Mouse (Mus musculus): ENCODE results near the gene Dlk1. TPM values are rescaled to one million over a fixed set of nuclear protein-coding genes. Genes with fewer than 3 reads are reported as not detected.
"Not testable (repeated sequence)": the region's sequence is repeated elsewhere in the genome, so short reads cannot be mapped to it uniquely, and the experiment has no call there.

Gene Dlk1
- total and polyA plus RNA-seq, 2 experiments from 2014 or later: 22.1 to 47.5 TPM

DNA sequence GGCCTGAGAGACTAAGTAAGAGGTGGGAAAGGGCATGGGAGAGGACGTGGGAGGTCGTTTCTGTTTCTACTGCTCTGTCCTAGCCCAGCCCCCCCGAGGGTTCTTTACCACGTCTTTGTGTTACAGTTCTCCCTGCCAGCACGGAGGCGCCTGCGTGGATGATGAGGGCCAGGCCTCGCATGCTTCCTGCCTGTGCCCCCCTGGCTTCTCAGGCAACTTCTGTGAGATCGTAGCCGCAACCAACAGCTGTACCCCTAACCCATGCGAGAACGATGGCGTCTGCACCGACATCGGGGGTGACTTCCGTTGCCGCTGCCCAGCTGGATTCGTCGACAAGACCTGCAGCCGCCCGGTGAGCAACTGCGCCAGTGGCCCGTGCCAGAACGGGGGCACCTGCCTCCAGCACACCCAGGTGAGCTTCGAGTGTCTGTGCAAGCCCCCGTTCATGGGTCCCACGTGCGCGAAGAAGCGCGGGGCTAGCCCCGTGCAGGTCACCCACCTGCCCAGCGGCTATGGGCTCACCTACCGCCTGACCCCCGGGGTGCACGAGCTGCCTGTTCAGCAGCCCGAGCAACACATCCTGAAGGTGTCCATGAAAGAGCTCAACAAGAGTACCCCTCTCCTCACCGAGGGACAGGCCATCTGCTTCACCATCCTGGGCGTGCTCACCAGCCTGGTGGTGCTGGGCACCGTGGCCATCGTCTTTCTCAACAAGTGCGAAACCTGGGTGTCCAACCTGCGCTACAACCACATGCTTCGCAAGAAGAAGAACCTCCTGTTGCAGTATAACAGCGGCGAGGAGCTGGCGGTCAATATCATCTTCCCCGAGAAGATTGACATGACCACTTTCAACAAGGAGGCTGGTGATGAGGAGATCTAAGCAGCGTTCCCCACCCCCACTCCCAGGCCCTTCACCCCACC is 7.1 kb downstream of the Dlk1 start:
- Histone ChIP-seq H3K4me3 (ENCODE audit: low read depth, low read length) (peak overlapping the region; percentile 9), H3K4me1 (ENCODE audit: insufficient read depth, low read length) (peaks cover 3% of the 10 kb centered on the region; the same call in 1 of the 2 replicates), H3K9ac (replicated peaks; ENCODE audit: low read length, poor library complexity, severe bottlenecking) (no peak overlapping the region), H3K27ac (ENCODE audit: low read depth, low read length) (no peak overlapping the region), H3K9me3 (ENCODE audit: low read length) (no peaks in the 10 kb centered on the region), H3K36me3 (ENCODE audit: insufficient read depth, low read length) (no peaks in the 10 kb centered on the region), H3K4me2 (ENCODE audit: low read depth, low read length, poor library complexity, severe bottlenecking) (peak overlapping the region; percentile 40), H3K27me3 (ENCODE audit: insufficient read depth, low read length) (peaks cover 44% of the 10 kb centered on the region)
- ATAC-seq (ENCODE audit: low FRiP score): no peak
- no peak for DNase-seq (ENCODE audit: low spot score)
- no peak for TF ChIP-seq CTCF (IDR thresholded peaks at IDR 0.05)
- WGBS: 30% methylated on average over 49 of the region's 49 CpGs

DNA sequence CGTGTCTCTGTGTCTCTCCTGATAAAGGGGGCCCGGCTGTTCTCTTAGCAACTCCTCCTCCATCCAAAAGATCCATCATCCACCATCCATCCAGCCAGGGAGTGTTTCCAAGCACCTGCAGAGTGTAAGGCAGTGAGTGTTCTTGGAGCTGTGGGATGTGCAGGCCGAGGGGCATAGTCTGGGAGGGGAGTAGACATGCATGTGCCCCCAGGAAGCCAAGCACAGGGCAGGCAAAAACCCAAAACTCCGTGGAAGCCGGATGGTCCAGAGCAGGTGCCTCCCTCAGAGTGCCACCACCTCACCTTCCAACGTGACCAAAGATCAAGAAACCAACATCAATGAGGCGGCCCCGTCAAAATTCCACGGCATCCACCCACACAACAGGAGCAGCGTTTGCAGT is 10.0 kb downstream of the Dlk1 start:
- H3K4me3 ChIP-seq (ENCODE audit: low read depth, low read length): no peak overlapping the region

DNA sequence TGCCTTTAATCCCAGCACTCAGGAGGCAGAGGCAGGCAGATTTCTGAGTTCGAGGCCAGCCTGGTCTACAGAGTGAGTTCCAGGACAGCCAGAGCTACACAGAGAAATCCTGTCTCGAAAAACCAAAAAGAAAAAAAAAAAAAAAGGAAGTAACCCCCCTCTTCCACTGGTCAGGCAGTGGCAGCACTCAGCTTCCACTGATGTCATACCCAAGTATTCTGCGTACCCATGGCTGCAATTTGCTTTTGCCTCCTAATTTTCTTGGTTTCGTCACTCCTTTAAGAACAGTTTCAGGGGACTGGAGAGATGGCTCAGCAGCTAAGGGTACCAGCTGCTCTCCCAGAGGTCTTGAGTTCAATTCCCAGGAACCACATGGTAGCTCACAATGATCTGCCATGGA is 14.8 kb downstream of the Dlk1 start:
- H3K27me3 ChIP-seq (ENCODE audit: insufficient read depth, low read length); H3K9ac ChIP-seq (replicated peaks; ENCODE audit: low read length, poor library complexity, severe bottlenecking); H3K4me1 ChIP-seq (ENCODE audit: insufficient read depth, low read length); H3K27ac ChIP-seq (ENCODE audit: low read depth, low read length); H3K36me3 ChIP-seq (ENCODE audit: insufficient read depth, low read length); ATAC-seq (ENCODE audit: low FRiP score); H3K4me2 ChIP-seq (ENCODE audit: low read depth, low read length, poor library complexity, severe bottlenecking); H3K4me3 ChIP-seq (ENCODE audit: low read depth, low read length); DNase-seq (ENCODE audit: low spot score); H3K9me3 ChIP-seq (ENCODE audit: low read length): not testable (repeated sequence)
- WGBS: 92% methylated on average over 3 of the region's 4 CpGs

More for the DNA sequence above, 10.0 kb downstream of the Dlk1 start:
- Histone ChIP-seq H3K4me1 (ENCODE audit: insufficient read depth, low read length) (peaks cover 3% of the 10 kb centered on the region; the same call in 1 of the 2 replicates), H3K4me2 (ENCODE audit: low read depth, low read length, poor library complexity, severe bottlenecking) (no peak overlapping the region), H3K27me3 (ENCODE audit: insufficient read depth, low read length) (peaks cover 32% of the 10 kb centered on the region), H3K9ac (replicated peaks; ENCODE audit: low read length, poor library complexity, severe bottlenecking) (no peak overlapping the region), H3K36me3 (ENCODE audit: insufficient read depth, low read length) (no peaks in the 10 kb centered on the region), H3K27ac (ENCODE audit: low read depth, low read length) (no peak overlapping the region), H3K9me3 (ENCODE audit: low read length) (no peaks in the 10 kb centered on the region)
- TF ChIP-seq CTCF (IDR thresholded peaks at IDR 0.05): no peak
- DNase-seq (ENCODE audit: low spot score) (no peak), ATAC-seq (ENCODE audit: low FRiP score) (no peak)
- WGBS: 77% methylated on average over 10 of the region's 10 CpGs

DNA sequence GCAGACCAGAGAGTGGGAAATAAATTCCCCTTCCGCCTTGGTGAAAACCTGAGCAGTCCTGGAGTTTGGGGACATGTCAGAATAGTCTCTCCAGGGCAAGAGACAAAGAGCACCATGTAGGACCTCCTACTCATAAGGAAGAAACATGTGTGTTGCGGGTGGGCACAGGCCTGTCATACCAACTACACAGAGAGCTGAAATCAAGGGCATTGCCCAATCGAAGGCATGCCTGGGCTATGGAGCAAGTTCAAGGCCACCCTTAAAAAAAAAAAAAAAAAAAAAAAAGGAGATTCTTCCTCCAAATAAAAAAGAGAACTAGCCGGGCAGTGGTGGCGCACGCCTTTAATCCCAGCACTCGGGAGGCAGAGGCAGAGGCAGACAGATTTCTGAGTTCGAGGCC is 17.2 kb downstream of the Dlk1 start:
- H3K4me1 ChIP-seq (ENCODE audit: insufficient read depth, low read length): no peaks in the 10 kb centered on the region
- peaks cover 4% of the 10 kb centered on the region; the same call in 1 of the 2 replicates for H3K27me3 ChIP-seq (ENCODE audit: insufficient read depth, low read length)
- no peak overlapping the region for H3K4me3 ChIP-seq (ENCODE audit: low read depth, low read length)
- H3K27ac ChIP-seq (ENCODE audit: low read depth, low read length): no peak overlapping the region
- DNase-seq (ENCODE audit: low spot score) (no peak), ATAC-seq (ENCODE audit: low FRiP score) (no peak)
- H3K9ac ChIP-seq (replicated peaks; ENCODE audit: low read length, poor library complexity, severe bottlenecking): no peak overlapping the region
- no peak for TF ChIP-seq CTCF (IDR thresholded peaks at IDR 0.05)
- no peaks in the 10 kb centered on the region for H3K9me3 ChIP-seq (ENCODE audit: low read length)
- no peak overlapping the region for H3K4me2 ChIP-seq (ENCODE audit: low read depth, low read length, poor library complexity, severe bottlenecking)
- 91% methylated on average over 8 of the region's 8 CpGs for WGBS
- no peaks in the 10 kb centered on the region for H3K36me3 ChIP-seq (ENCODE audit: insufficient read depth, low read length)

DNA sequence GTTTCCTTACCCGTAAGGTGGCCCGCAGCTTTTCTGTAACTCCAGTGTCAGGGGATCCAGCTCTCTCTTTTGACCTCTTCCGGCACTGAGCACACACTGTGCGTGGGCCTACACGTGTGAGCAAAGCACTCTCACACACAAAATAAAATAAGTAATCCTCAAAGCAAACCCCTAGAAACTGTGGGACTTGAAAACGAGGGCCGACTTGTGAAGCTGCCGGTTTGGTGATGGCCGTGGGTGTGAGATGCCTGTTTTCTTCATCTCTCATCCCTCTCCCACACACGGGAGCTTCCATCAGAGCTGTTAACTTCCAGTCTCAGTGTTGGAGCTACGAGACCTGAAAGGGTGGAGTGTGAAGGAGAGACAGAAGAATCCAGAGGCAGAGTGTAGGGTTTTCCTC is 20.0 kb downstream of the Dlk1 start:
- Histone ChIP-seq H3K4me3 (ENCODE audit: low read depth, low read length) (no peak overlapping the region), H3K27ac (ENCODE audit: low read depth, low read length) (no peak overlapping the region), H3K9ac (replicated peaks; ENCODE audit: low read length, poor library complexity, severe bottlenecking) (no peak overlapping the region), H3K9me3 (ENCODE audit: low read length) (no peaks in the 10 kb centered on the region), H3K4me1 (ENCODE audit: insufficient read depth, low read length) (no peaks in the 10 kb centered on the region), H3K36me3 (ENCODE audit: insufficient read depth, low read length) (no peaks in the 10 kb centered on the region), H3K27me3 (ENCODE audit: insufficient read depth, low read length) (peaks cover 4% of the 10 kb centered on the region; the same call in 1 of the 2 replicates), H3K4me2 (ENCODE audit: low read depth, low read length, poor library complexity, severe bottlenecking) (no peak overlapping the region)
- DNase-seq (ENCODE audit: low spot score) (no peak), ATAC-seq (ENCODE audit: low FRiP score) (no peak)
- 89% methylated on average over 11 of the region's 11 CpGs for WGBS
- no peak for TF ChIP-seq CTCF (IDR thresholded peaks at IDR 0.05)

DNA sequence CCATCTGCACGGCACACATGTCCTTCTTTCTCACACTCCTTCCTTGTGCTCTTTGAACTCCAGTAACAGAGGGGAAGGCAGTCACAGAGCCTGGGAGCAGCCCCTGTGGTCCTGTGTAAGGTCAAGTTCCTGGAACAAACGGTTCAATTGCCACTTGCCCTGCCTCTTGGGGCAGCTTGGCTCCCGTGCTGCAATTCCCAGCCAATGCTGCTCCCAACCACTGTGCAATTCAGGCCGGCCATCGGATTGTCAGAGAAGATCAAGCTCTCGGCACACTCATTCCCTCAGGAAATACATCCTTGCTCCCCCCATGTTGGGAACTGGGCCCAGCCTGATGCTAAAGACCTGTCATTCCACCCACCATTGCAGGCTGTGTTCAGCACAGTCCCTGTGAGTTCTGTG is 21.0 kb downstream of the Dlk1 start:
- no peaks in the 10 kb centered on the region for H3K4me1 ChIP-seq (ENCODE audit: insufficient read depth, low read length)
- no peak overlapping the region for H3K4me3 ChIP-seq (ENCODE audit: low read depth, low read length)
- no peaks in the 10 kb centered on the region for H3K36me3 ChIP-seq (ENCODE audit: insufficient read depth, low read length)
- no peak overlapping the region for H3K9ac ChIP-seq (replicated peaks; ENCODE audit: low read length, poor library complexity, severe bottlenecking)
- DNase-seq (ENCODE audit: low spot score) (peak; percentile 42), ATAC-seq (ENCODE audit: low FRiP score) (no peak)
- no peak overlapping the region for H3K27ac ChIP-seq (ENCODE audit: low read depth, low read length)
- H3K9me3 ChIP-seq (ENCODE audit: low read length): no peaks in the 10 kb centered on the region
- H3K4me2 ChIP-seq (ENCODE audit: low read depth, low read length, poor library complexity, severe bottlenecking): no peak overlapping the region
- no peak for TF ChIP-seq CTCF (IDR thresholded peaks at IDR 0.05)
- peaks cover 4% of the 10 kb centered on the region; the same call in 1 of the 2 replicates for H3K27me3 ChIP-seq (ENCODE audit: insufficient read depth, low read length)
- WGBS: 54% methylated on average over 6 of the region's 6 CpGs

All from midbrain, postnatal 0 days (tissue).